Mouse (Mus musculus) olfactory bulb, adult 2 months (tissue): Measurements from ENCODE around the gene Sgk2.

Source experiments
- CTCF ChIP-seq: fragments of 200-500 bp; IDR thresholded peaks from 2 replicates; pipeline ENCODE4 v1.5.1; 2012; ENCODE audit warnings: low read depth, mild to moderate bottlenecking, low read length, moderate library complexity; ENCODE audit not compliant: insufficient read depth
- POLR2A ChIP-seq: fragments of 200-500 bp; IDR thresholded peaks from 2 replicates; pipeline ENCODE4 v1.6.1; 2012; ENCODE audit warnings: mild to moderate bottlenecking, low read depth, low read length, moderate library complexity; ENCODE audit not compliant: insufficient read depth

DNA sequence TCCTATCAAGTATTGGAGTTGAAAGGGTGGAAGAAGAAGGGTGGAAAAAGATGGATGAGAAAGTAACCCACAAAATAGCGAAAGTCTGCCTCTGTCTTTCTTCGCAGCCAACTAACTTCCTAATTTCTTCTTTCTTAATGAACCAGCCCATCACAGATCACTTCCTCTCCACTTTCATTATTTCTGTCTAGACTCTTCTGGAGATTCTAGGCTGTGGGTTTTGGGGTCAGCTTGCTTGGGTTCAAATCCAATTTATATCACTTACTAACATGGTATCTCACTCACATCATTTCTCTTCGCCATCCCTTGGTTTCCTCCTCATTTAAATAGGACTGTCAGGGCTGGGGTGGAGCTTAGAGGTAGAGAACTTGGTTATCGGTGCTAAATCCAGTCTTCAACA, 1.1 kb downstream of the Sgk2 start:
- TF ChIP-seq CTCF = no peak
- TF ChIP-seq POLR2A = no peak
